8 mouse cellular contexts compared by ENCODE assay signal in genomic region chr12:111757561-111758325, GRCm38 (mm10). TPM values are rescaled to one million over a fixed set of nuclear protein-coding genes. Genes with fewer than 3 reads are reported as not detected.
A peak's percentile ranks its signal among the peaks of the same experiment; 100 is the strongest.
DNase-seq lines count a peak whose midpoint lies in the region; ATAC-seq and TF ChIP-seq lines count a peak whose summit lies in the region.

No protein-coding gene starts in this region.

- no peak for ATAC-seq in lung, postnatal 0 days
- ATAC-seq in intestine, postnatal 0 days: peak; percentile 28

- no peak; the same call in 1 of the 2 replicates for TF ChIP-seq POLR2A in small intestine, adult 2 months (IDR thresholded peaks at IDR 0.05; ENCODE audit: low read depth, low read length)

- H3K9me3 ChIP-seq in lung, postnatal 0 days (ENCODE audit: low read length): no peaks in the 10 kb centered on the region
- no peaks in the 10 kb centered on the region for H3K9me3 ChIP-seq in intestine, postnatal 0 days (ENCODE audit: control insufficient read depth)

- WGBS in lung, postnatal 0 days: 51% methylated on average over 10 of the region's 10 CpGs
- WGBS in intestine, postnatal 0 days: 36% methylated on average over 10 of the region's 10 CpGs
- WGBS in small intestine, adult 2 months: 32% methylated on average over 10 of the region's 10 CpGs

- no peaks in the 10 kb centered on the region for H3K36me3 ChIP-seq in lung, postnatal 0 days (ENCODE audit: insufficient read depth, low read length)
- H3K36me3 ChIP-seq in intestine, postnatal 0 days (ENCODE audit: control insufficient read depth, insufficient read depth): 0 out of 2 replicates have a peak, but pooled peaks cover 4% of the 10 kb centered on the region
- no peaks in the 10 kb centered on the region for H3K36me3 ChIP-seq in small intestine, adult 2 months (ENCODE audit: control insufficient read depth, insufficient read depth, low read length)

- H3K9ac ChIP-seq in lung, postnatal 0 days (replicated peaks; ENCODE audit: low read depth): peak overlapping the region; percentile 94
- peak overlapping the region; percentile 85 for H3K9ac ChIP-seq in intestine, postnatal 0 days (ENCODE audit: low read depth, low read length)

- peaks cover 18% of the 10 kb centered on the region; the same call in 1 of the 2 replicates for H3K4me1 ChIP-seq in lung, postnatal 0 days (ENCODE audit: insufficient read depth, low read depth, low read length)
- peaks cover 4% of the 10 kb centered on the region; the same call in 1 of the 2 replicates for H3K4me1 ChIP-seq in intestine, postnatal 0 days (replicated peaks; ENCODE audit: control insufficient read depth, insufficient read depth, low read length)
- peaks cover 14% of the 10 kb centered on the region for H3K4me1 ChIP-seq in small intestine, adult 2 months (ENCODE audit: control insufficient read depth, insufficient read depth, insufficient read length, low read length)

- DNase-seq in adrenal gland, postnatal 10 days: peak; percentile 27
- no peak for DNase-seq in adrenal gland, adult 8-10 months
- peak; percentile 32 for DNase-seq in lung, postnatal 0 days (ENCODE audit: low spot score)
- DNase-seq in lung, postnatal 36 days: no peak
- no peak for DNase-seq in frontal cortex, adult 2 months (ENCODE audit: extremely low spot score in 1 of 2, low spot score in 1 of 2)
- no peak for DNase-seq in left cerebral cortex, postnatal 14 days (ENCODE audit: low spot score in 2 of 2)

- intact Hi-C loops in left cerebral cortex, postnatal 14 days (cut with DNase I): no loop called here

- H3K27me3 ChIP-seq in lung, postnatal 0 days (replicated peaks; ENCODE audit: insufficient read depth, low read length): no peaks in the 10 kb centered on the region
- H3K27me3 ChIP-seq in intestine, postnatal 0 days (replicated peaks; ENCODE audit: control insufficient read depth, insufficient read depth, low read length): no peaks in the 10 kb centered on the region
- H3K27me3 ChIP-seq in small intestine, adult 2 months (ENCODE audit: control insufficient read depth, insufficient read depth, low read length): no peaks in the 10 kb centered on the region

- H3K4me3 ChIP-seq in lung, postnatal 0 days (ENCODE audit: low read depth, low read length): peak overlapping the region; percentile 91
- peak overlapping the region; percentile 79 for H3K4me3 ChIP-seq in intestine, postnatal 0 days (ENCODE audit: low read depth, low read length)
- H3K4me3 ChIP-seq in small intestine, adult 2 months (ENCODE audit: low read depth, low read length): peak overlapping the region; percentile 88

- H3K4me2 ChIP-seq in lung, postnatal 0 days (replicated peaks; ENCODE audit: low read depth, low read length): peak overlapping the region; percentile 98
- H3K4me2 ChIP-seq in intestine, postnatal 0 days (replicated peaks; ENCODE audit: low read depth): peak overlapping the region; percentile 100

- TF ChIP-seq CTCF in lung, postnatal 0 days (IDR thresholded peaks at IDR 0.05): no peak
- no peak for TF ChIP-seq CTCF in intestine, postnatal 0 days (IDR thresholded peaks at IDR 0.05; ENCODE audit: low read depth)
- no peak for TF ChIP-seq CTCF in small intestine, adult 2 months (IDR thresholded peaks at IDR 0.05; ENCODE audit: extremely low read depth, insufficient read length, insufficient replicate concordance, low read depth, low read length)

- peak overlapping the region; percentile 95; the same call in 1 of the 2 replicates for H3K27ac ChIP-seq in lung, postnatal 0 days (ENCODE audit: low read length)
- H3K27ac ChIP-seq in intestine, postnatal 0 days (ENCODE audit: low read depth, low read length): peak overlapping the region; percentile 84; the same call in 1 of the 2 replicates
- H3K27ac ChIP-seq in small intestine, adult 2 months (ENCODE audit: insufficient read depth, low read depth, low read length): peak overlapping the region; percentile 81; the same call in 1 of the 2 replicates

- TF ChIP-seq EP300 in lung, postnatal 0 days (IDR thresholded peaks at IDR 0.05): no peak

RNA-seq across cellular contexts. Expression of gene Klc1, which starts 0.9 kb away (rescaled TPM):
- total RNA-seq in adrenal gland, postnatal 10 days (2021): 100 to 1,000 TPM in 1 of 2 experiments, 10 to 100 TPM in 1; 94.0 to 133 TPM
- total RNA-seq in adrenal gland, adult 8-10 months (2022): 100 to 1,000 TPM in 2 of 4 experiments, 10 to 100 TPM in 2; 87.5 to 137 (median 109) TPM
- 86.1 and 89.6 TPM in 2 replicates for polyA plus RNA-seq in lung, postnatal 0 days (2015; fragmentation: Nextera tagmentation; extraction: Ambion mirVana)
- polyA plus RNA-seq in intestine, postnatal 0 days (2015; fragmentation: Nextera tagmentation; extraction: Ambion mirVana): 42.9 and 45.7 TPM in 2 replicates
- polyA plus RNA-seq in small intestine, adult 2 months (2012; rRNA removed): 37.2 and 55.8 TPM in 2 replicates
- 916 and 954 TPM in 2 replicates for polyA plus RNA-seq in frontal cortex, adult 2 months (2012; rRNA removed)
- 100 to 1,000 TPM; 856 to 890 TPM for total RNA-seq in left cerebral cortex, postnatal 14 days (2021)

RNA-seq across cellular contexts. Expression of gene Apopt1, which starts 44.7 kb away (rescaled TPM):
- 10 to 100 TPM; 69.0 to 72.8 TPM for total RNA-seq in adrenal gland, postnatal 10 days (2021)
- total RNA-seq in adrenal gland, adult 8-10 months (2022): 10 to 100 TPM; 65.7 to 82.3 (median 74.3) TPM
- polyA plus RNA-seq in lung, postnatal 0 days (2015; fragmentation: Nextera tagmentation; extraction: Ambion mirVana): 42.3 and 43.1 TPM in 2 replicates
- 42.6 and 44.8 TPM in 2 replicates for polyA plus RNA-seq in intestine, postnatal 0 days (2015; fragmentation: Nextera tagmentation; extraction: Ambion mirVana)
- 12.1 and 16.7 TPM in 2 replicates for polyA plus RNA-seq in small intestine, adult 2 months (2012; rRNA removed)
- 50.6 and 53.8 TPM in 2 replicates for polyA plus RNA-seq in frontal cortex, adult 2 months (2012; rRNA removed)
- 10 to 100 TPM; 39.4 to 44.3 TPM for total RNA-seq in left cerebral cortex, postnatal 14 days (2021)

RNA-seq across cellular contexts. Expression of gene Bag5, which starts 44.7 kb away (rescaled TPM):
- 10 to 100 TPM; 32.1 to 35.4 TPM for total RNA-seq in adrenal gland, postnatal 10 days (2021)
- 10 to 100 TPM; 39.2 to 41.7 (median 40.0) TPM for total RNA-seq in adrenal gland, adult 8-10 months (2022)
- 48.9 and 52.5 TPM in 2 replicates for polyA plus RNA-seq in lung, postnatal 0 days (2015; fragmentation: Nextera tagmentation; extraction: Ambion mirVana)
- polyA plus RNA-seq in intestine, postnatal 0 days (2015; fragmentation: Nextera tagmentation; extraction: Ambion mirVana): 29.6 and 32.1 TPM in 2 replicates
- polyA plus RNA-seq in small intestine, adult 2 months (2012; rRNA removed): 3.4 and 5.5 TPM in 2 replicates
- polyA plus RNA-seq in frontal cortex, adult 2 months (2012; rRNA removed): 54.7 and 55.0 TPM in 2 replicates
- total RNA-seq in left cerebral cortex, postnatal 14 days (2021): 10 to 100 TPM; 45.7 to 47.0 TPM

RNA-seq across cellular contexts. Expression of gene Xrcc3, which starts 55.9 kb away (rescaled TPM):
- 10 to 100 TPM; 21.4 to 25.7 TPM for total RNA-seq in adrenal gland, postnatal 10 days (2021)
- total RNA-seq in adrenal gland, adult 8-10 months (2022): 10 to 100 TPM; 17.5 to 22.1 (median 19.4) TPM
- polyA plus RNA-seq in lung, postnatal 0 days (2015; fragmentation: Nextera tagmentation; extraction: Ambion mirVana): 1.8 and 2.1 TPM in 2 replicates
- polyA plus RNA-seq in intestine, postnatal 0 days (2015; fragmentation: Nextera tagmentation; extraction: Ambion mirVana): 3.4 and 6.1 TPM in 2 replicates
- polyA plus RNA-seq in small intestine, adult 2 months (2012; rRNA removed): 6.5 and 9.3 TPM in 2 replicates
- polyA plus RNA-seq in frontal cortex, adult 2 months (2012; rRNA removed): 18.7 and 19.9 TPM in 2 replicates
- total RNA-seq in left cerebral cortex, postnatal 14 days (2021): 1 to 10 TPM; 3.7 to 4.7 TPM

RNA-seq across cellular contexts. Expression of gene Zfyve21, which starts 56.2 kb away (rescaled TPM):
- 10 to 100 TPM; 80.6 to 96.3 TPM for total RNA-seq in adrenal gland, postnatal 10 days (2021)
- total RNA-seq in adrenal gland, adult 8-10 months (2022): 100 to 1,000 TPM; 113 to 145 (median 123) TPM
- 160 and 163 TPM in 2 replicates for polyA plus RNA-seq in lung, postnatal 0 days (2015; fragmentation: Nextera tagmentation; extraction: Ambion mirVana)
- polyA plus RNA-seq in intestine, postnatal 0 days (2015; fragmentation: Nextera tagmentation; extraction: Ambion mirVana): 104 and 107 TPM in 2 replicates
- polyA plus RNA-seq in small intestine, adult 2 months (2012; rRNA removed): 59.5 and 146 TPM in 2 replicates
- 42.4 and 43.3 TPM in 2 replicates for polyA plus RNA-seq in frontal cortex, adult 2 months (2012; rRNA removed)
- 10 to 100 TPM; 19.8 TPM for total RNA-seq in left cerebral cortex, postnatal 14 days (2021)

Comparison
In these comparisons a context has a peak if more than half of its experiments do, and no peak if none do; other contexts are left out.
1. DNase-seq: peak in adrenal gland, postnatal 10 days (single experiment) and lung, postnatal 0 days (single experiment); none in adrenal gland, adult 8-10 months (single experiment), lung, postnatal 36 days (single experiment), frontal cortex, adult 2 months (0 of 2) and left cerebral cortex, postnatal 14 days (0 of 2).
2. RNA of gene Klc1, which starts 0.9 kb away (polyA plus RNA-seq): 916 to 954 TPM in frontal cortex, adult 2 months; 86.1 to 89.6 TPM in lung, postnatal 0 days, 37.2 to 55.8 TPM in small intestine, adult 2 months and 42.9 to 45.7 TPM in intestine, postnatal 0 days; every median in the first group is over 10 times any median in the second.
3. Peak in every context shown above with its lines, with median percentiles within 50 percentile points of each other: H3K27ac ChIP-seq and H3K4me3 ChIP-seq.